Mouse (Mus musculus) right cerebral cortex, postnatal 36 days (tissue): ENCODE data around the gene Zfp418.
"Not testable (repeated sequence)": the region's sequence is repeated elsewhere in the genome, so short reads cannot be mapped to it uniquely, and the experiment has no call there.

Source experiments
- DNase-seq, 2 experiments: peaks; one replicate each; pipeline ENCODE4 v3.0.0; 2022; ENCODE audit warnings: low spot score in 2 of 2, mixed read lengths in 1 of 2

The Zfp418 gene

GRCm38 (mm10) chr7:7171227-7172147 is at the start of gene Zfp418:
TSS of gene Zfp418 (plus strand) at chr7:7171330.
- peak; percentile 67 to 79 for DNase-seq

GRCm38 (mm10) chr7:7121602-7121980 is 49.5 kb upstream of the Zfp418 start:
- no peak for DNase-seq

DNA sequence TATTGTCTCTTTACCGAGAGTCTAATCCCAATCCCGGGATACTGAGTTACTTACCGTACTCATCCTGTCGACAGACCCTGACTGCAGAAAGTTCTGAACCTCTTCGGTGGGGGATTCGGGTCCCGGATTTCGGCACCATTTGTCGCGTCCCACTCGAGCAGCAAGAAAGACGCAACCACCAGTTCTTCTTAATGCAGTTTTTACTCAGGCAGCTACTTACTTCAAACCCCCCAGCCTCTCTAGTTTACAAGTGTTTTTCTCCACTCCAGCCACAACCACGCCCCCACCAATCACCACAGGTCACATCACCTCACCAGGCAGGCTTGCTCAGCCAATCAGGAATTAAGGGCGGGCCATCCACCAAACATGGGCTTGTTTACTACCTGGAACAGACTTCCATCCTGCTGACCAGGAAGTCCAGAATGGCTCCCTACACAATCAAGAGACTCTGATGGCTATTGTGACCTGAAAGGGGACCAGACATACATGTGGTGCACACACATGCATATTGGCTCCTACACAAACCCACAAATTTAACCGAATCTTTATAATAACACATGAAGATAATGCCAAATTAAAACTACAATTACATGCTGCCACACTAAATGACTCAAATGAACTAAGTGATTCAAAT is 40.5 kb upstream of the Zfp418 start:
- not testable (repeated sequence) for DNase-seq

- no peak for DNase-seq
These were observed 38.4 kb upstream of the Zfp418 start for GRCm38 (mm10) chr7:7132751-7133150.

DNA sequence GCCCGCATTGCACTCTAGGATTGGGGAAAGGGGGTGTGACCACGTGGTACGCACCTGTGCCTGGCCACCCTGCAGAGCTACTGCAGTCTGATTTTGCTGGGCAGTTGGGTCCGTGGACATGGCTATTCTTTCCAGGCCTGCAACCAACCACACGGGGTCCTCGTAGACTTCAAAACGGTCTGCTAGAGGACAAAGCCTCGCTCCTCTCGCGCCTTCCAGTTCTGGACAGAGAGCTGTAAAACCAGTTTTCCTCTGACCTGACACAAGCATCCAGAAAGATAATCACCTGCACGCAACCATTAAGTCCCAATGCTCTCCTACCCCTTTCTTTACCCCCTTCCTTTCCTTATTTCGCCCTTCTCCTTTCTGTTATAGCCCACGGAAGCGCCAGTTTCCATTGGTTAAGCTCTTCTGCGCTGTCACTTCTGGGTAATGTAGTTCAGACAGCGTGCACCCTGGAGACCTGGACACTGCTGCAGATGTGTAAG is 34.7 kb upstream of the Zfp418 start, which contains the start of gene Zfp773:
Gene Zfp773 (minus strand): TSS at position 377 of the 488 bp plus-strand sequence.
- DNase-seq: peak; percentile 26 to 50

DNA sequence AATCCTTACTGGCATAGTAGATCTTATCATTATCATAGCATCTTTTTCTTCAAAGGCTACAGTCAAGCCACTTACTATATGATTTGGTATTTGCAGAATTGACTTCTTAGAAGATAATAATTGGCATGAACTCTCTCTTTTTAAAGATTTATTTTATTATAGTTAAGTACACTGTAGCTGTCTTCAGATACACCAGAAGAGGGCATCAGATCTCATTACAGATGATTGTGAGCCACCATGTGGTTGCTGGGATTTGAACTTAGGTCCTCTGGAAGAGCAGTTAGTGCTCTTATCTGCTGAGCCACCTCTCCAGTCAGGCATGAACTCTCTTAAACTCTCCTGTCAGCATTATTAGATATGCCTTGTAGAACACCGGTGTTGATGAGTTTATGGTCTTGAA is 26.9 kb upstream of the Zfp418 start:
- DNase-seq: no peak

DNA sequence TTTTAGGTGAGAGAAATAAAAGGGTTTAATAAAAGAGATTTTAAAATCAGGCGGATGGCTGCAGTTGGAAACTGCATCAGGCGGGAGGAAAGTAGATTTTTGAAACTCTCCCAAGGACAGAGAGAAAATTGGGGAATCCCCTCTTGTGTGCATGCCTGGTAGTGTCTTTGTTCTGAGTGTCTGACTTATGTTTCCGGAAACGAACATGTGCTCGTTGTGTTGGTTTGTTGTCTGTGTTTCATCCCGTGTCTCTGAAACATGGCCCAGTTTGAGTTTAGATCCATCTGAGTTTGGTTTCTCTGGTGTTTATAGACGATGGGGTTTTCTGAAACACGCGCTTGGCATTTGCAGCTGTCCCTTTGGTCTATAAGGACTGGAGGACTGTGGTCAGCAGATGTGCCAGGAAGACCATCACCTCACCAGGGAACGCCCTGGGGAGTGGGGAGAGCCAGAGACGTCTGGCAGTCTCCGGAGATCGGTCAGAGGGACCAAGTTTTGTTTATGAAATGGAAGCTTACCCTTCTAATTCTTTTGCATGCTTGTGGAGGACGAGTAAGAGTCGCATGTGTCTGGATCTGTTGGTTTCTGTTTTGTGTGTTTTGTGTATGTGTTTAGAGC is 25.0 kb upstream of the Zfp418 start:
- DNase-seq: no peak

DNA sequence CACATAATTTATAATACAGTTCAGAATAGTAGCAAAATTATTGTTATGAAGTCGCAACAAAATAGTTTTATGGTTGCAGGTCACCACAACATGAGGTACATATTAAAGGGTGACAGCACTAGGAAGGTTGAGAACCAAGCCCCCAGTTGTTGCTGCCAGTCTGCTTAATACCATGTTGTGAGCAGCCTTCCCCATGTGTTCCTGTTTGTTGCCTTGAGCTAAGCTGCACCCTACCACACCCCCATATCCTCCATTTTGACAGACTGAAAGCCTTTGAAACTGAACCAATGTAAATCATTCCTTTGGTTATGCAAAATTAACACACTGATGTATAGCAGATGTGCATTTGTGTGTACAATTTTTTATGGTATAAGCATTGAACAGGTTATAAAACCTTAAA is 14.8 kb downstream of the Zfp418 start:
- DNase-seq: no peak

DNA sequence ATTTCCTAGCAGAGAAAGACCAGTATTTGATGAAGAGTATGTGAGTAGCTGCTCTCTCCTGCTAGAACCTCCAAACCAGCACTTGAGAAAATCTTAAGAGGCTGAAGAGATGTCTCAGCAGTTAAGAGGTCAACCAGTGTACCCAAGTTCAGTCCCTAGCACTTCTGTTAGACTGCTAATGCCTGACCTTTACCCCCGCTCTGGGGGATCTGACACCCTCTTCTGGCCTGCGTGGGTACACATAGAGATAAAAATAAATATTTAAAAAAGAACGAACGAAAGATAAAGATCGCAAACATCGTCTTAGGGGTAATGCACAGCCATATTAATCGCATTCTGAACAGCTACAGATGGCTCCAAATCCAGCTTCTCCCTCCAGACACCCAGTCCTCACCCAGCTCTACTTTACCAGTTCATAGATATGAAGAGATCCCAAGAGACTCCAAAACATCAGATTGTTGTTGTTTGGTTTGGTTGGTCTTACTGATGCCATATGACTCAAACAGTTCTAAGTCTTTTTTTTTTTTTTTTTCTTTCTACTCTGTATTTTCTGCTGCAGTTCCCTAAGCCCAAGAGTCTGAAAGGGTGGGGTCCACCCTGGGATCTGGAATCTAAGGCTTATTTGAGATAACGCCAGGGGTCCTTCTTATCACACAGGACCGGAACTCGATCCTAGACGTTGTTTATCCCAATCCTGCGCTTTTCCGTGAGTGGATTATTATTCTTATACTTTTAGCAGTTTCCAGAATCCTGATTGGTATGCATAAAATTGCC is 16.5 kb downstream of the Zfp418 start:
- no peak for DNase-seq

DNA sequence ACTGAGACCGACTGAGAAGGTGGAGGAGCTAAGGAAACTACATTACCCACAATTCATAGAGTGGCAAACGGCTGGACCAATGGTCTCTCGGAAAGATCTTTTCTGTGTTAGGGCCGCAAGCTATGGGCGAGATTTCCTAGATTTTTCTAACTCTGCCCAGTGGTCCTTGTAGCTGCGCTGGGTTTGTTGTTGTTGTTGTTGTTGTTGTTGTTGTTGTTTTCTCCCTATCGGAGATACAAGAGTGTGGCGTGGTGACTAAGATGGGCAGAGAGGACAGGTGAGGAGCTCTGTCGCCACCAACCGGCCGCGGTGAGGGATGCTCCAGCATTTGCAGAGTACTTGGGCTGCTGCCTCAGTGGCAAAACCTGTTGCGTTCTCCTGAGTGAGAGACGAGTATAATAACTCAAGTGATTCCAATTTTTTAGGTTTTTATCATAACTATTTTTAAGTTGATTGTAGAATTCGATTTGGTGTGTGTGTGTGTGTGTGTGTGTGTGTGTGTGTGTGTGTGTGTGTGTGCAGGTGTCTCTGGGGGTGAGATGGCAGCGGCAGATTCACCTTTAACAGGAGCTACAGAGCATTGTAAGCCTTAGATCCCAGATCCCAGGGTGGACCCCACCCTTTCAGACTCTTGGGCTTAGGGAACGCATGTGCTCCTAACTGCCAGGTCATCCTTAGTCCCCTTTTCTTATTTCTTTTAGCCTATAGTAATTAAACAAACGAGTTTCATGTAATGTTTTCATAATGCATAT is 17.2 kb downstream of the Zfp418 start:
- peak; percentile 73 to 75 for DNase-seq

DNA sequence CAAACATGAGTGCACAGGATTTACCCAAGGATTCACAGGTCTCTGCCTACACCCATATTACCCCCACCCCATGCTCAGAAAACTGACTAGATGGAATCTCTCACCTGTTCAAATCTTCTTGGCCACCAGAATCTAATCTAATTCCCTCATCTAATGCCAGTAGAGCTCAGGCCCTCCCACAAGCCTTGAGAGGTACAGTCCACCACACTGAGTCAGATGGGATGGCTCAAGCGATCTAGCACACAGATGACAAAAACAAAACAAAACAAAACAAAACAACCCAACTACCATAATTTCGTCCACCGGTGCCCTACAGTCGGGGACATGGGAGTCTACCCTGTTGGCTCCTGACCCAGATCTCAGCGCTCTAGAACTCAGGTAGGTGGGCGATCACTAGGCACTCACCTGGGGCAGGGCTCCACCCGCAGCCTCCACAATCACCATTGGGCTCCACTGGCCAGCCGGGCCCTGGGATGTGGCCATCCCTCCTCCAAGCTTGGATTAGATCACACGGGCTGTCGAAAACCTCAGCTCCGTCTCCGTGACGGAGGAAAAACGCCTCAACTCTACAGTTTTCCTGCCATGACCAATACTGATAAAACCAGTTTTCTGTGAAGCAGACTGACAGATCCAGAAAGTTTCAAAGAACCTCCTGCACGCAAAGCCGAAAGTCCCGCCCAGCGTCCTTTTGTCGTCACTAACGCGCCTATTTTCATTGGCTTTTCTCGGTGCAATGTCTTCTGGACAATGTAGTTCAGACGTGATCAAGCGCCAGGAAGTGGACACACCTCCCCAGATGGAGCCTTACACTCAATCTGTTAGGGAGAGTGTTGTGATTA is 38.4 kb downstream of the Zfp418 start, which contains the start of gene Zfp772:
Gene Zfp772 (minus strand): TSS at position 686 of the 839 bp plus-strand sequence.
- peak; percentile 25 to 50 for DNase-seq
